Mouse (Mus musculus): ENCODE measurements around the gene Tnfrsf13b. TPM values are rescaled to one million over a fixed set of nuclear protein-coding genes. Genes with fewer than 3 reads are reported as not detected.

Tnfrsf13b gene
- total and polyA plus RNA-seq, 2 experiments from 2014 or later, result 0.08 to 1.5 TPM

GRCm38 (mm10) chr11:61098046-61098445 is 28.5 kb upstream of the Tnfrsf13b start:
- Histone ChIP-seq H3K27ac (ENCODE audit: low read depth) (no peak overlapping the region), H3K9ac (replicated peaks; ENCODE audit: low read depth, low read length) (no peak overlapping the region), H3K4me2 (ENCODE audit: low read depth, low read length) (no peak overlapping the region), H3K36me3 (replicated peaks; ENCODE audit: control insufficient read depth, insufficient read depth, low read length) (no peaks in the 10 kb centered on the region), H3K4me1 (ENCODE audit: control insufficient read depth, insufficient read depth) (no peaks in the 10 kb centered on the region), H3K4me3 (ENCODE audit: low read depth, low read length) (no peak overlapping the region), H3K9me3 (replicated peaks; ENCODE audit: control insufficient read depth, low read length) (peaks cover 4% of the 10 kb centered on the region; the same call in 1 of the 2 replicates), H3K27me3 (ENCODE audit: control insufficient read depth, insufficient read depth, low read length) (no peaks in the 10 kb centered on the region)
- ATAC-seq (ENCODE audit: insufficient read depth, low read depth), result no peak
- 64% methylated on average over 1 of the region's 1 CpGs for WGBS
- TF ChIP-seq CTCF (IDR thresholded peaks at IDR 0.05; ENCODE audit: low read depth) (no peak), EP300 (IDR thresholded peaks at IDR 0.05; ENCODE audit: low read depth) (no peak)
- no peak for DNase-seq (ENCODE audit: low spot score)

- Histone ChIP-seq H3K9ac (replicated peaks; ENCODE audit: low read depth, low read length) (no peak overlapping the region), H3K27ac (ENCODE audit: low read depth) (no peak overlapping the region), H3K4me1 (ENCODE audit: control insufficient read depth, insufficient read depth) (no peaks in the 10 kb centered on the region), H3K4me3 (ENCODE audit: low read depth, low read length) (no peak overlapping the region), H3K9me3 (replicated peaks; ENCODE audit: control insufficient read depth, low read length) (no peaks in the 10 kb centered on the region), H3K4me2 (ENCODE audit: low read depth, low read length) (no peak overlapping the region), H3K36me3 (replicated peaks; ENCODE audit: control insufficient read depth, insufficient read depth, low read length) (no peaks in the 10 kb centered on the region), H3K27me3 (ENCODE audit: control insufficient read depth, insufficient read depth, low read length) (no peaks in the 10 kb centered on the region)
- no peak for DNase-seq (ENCODE audit: low spot score)
- WGBS, result 61% methylated on average over 12 of the region's 13 CpGs
- TF ChIP-seq EP300 (IDR thresholded peaks at IDR 0.05; ENCODE audit: low read depth) (no peak), CTCF (IDR thresholded peaks at IDR 0.05; ENCODE audit: low read depth) (no peak)
- no peak for ATAC-seq (ENCODE audit: insufficient read depth, low read depth)
Observed at GRCm38 (mm10) chr11:61102397-61103339, 23.9 kb upstream of the Tnfrsf13b start.

- DNase-seq (ENCODE audit: low spot score), result peak; percentile 81
- H3K27ac ChIP-seq (ENCODE audit: low read depth), result no peak overlapping the region
- ATAC-seq (ENCODE audit: insufficient read depth, low read depth), result peak; percentile 92
- TF ChIP-seq EP300 (IDR thresholded peaks at IDR 0.05; ENCODE audit: low read depth) (no peak), CTCF (IDR thresholded peaks at IDR 0.05; ENCODE audit: low read depth) (peak; percentile 99)
- WGBS, result 17% methylated on average over 20 of the region's 20 CpGs
- H3K4me2 ChIP-seq (ENCODE audit: low read depth, low read length), result no peak overlapping the region; the same call in 1 of the 2 replicates
- H3K36me3 ChIP-seq (replicated peaks; ENCODE audit: control insufficient read depth, insufficient read depth, low read length), result no peaks in the 10 kb centered on the region
- H3K4me1 ChIP-seq (ENCODE audit: control insufficient read depth, insufficient read depth), result no peaks in the 10 kb centered on the region
- H3K27me3 ChIP-seq (ENCODE audit: control insufficient read depth, insufficient read depth, low read length), result no peaks in the 10 kb centered on the region
- no peak overlapping the region for H3K9ac ChIP-seq (replicated peaks; ENCODE audit: low read depth, low read length)
- no peaks in the 10 kb centered on the region for H3K9me3 ChIP-seq (replicated peaks; ENCODE audit: control insufficient read depth, low read length)
- no peak overlapping the region for H3K4me3 ChIP-seq (ENCODE audit: low read depth, low read length)
Observed at GRCm38 (mm10) chr11:61104241-61104901, 22.2 kb upstream of the Tnfrsf13b start.

- ATAC-seq (ENCODE audit: insufficient read depth, low read depth) (no peak), DNase-seq (ENCODE audit: low spot score) (no peak)
- Histone ChIP-seq H3K27me3 (ENCODE audit: control insufficient read depth, insufficient read depth, low read length) (no peaks in the 10 kb centered on the region), H3K4me1 (ENCODE audit: control insufficient read depth, insufficient read depth) (no peaks in the 10 kb centered on the region), H3K27ac (ENCODE audit: low read depth) (no peak overlapping the region), H3K4me2 (ENCODE audit: low read depth, low read length) (no peak overlapping the region), H3K4me3 (ENCODE audit: low read depth, low read length) (no peak overlapping the region), H3K36me3 (replicated peaks; ENCODE audit: control insufficient read depth, insufficient read depth, low read length) (no peaks in the 10 kb centered on the region), H3K9me3 (replicated peaks; ENCODE audit: control insufficient read depth, low read length) (no peaks in the 10 kb centered on the region), H3K9ac (replicated peaks; ENCODE audit: low read depth, low read length) (no peak overlapping the region)
- TF ChIP-seq CTCF (IDR thresholded peaks at IDR 0.05; ENCODE audit: low read depth) (no peak), EP300 (IDR thresholded peaks at IDR 0.05; ENCODE audit: low read depth) (no peak)
- WGBS, result 73% methylated on average over 12 of the region's 12 CpGs
Observed at GRCm38 (mm10) chr11:61108911-61109361, 17.6 kb upstream of the Tnfrsf13b start.

- DNase-seq (ENCODE audit: low spot score) (no peak), ATAC-seq (ENCODE audit: insufficient read depth, low read depth) (no peak)
- 71% methylated on average over 6 of the region's 6 CpGs for WGBS
- Histone ChIP-seq H3K9me3 (replicated peaks; ENCODE audit: control insufficient read depth, low read length) (no peaks in the 10 kb centered on the region), H3K4me3 (ENCODE audit: low read depth, low read length) (no peak overlapping the region), H3K27ac (ENCODE audit: low read depth) (no peak overlapping the region), H3K4me1 (ENCODE audit: control insufficient read depth, insufficient read depth) (no peaks in the 10 kb centered on the region), H3K9ac (replicated peaks; ENCODE audit: low read depth, low read length) (no peak overlapping the region), H3K27me3 (ENCODE audit: control insufficient read depth, insufficient read depth, low read length) (no peaks in the 10 kb centered on the region), H3K4me2 (ENCODE audit: low read depth, low read length) (no peak overlapping the region), H3K36me3 (replicated peaks; ENCODE audit: control insufficient read depth, insufficient read depth, low read length) (no peaks in the 10 kb centered on the region)
- TF ChIP-seq CTCF (IDR thresholded peaks at IDR 0.05; ENCODE audit: low read depth), result no peak
- TF ChIP-seq EP300 (IDR thresholded peaks at IDR 0.05; ENCODE audit: low read depth), result no peak
Observed at GRCm38 (mm10) chr11:61109707-61110106, 16.8 kb upstream of the Tnfrsf13b start.
